Mouse (Mus musculus) thymus, adult 2 months (tissue): ENCODE data around the gene Faap20.

Source experiments
- CTCF ChIP-seq: fragments of 200-500 bp; IDR thresholded peaks from 2 replicates; pipeline ENCODE4 v1.5.1; 2012; ENCODE audit warnings: mild to moderate bottlenecking, control low read depth, low read length, moderate library complexity, borderline replicate concordance; ENCODE audit not compliant: control insufficient read depth, poor library complexity, insufficient read depth; ENCODE audit errors: extremely low read depth
- POLR2A ChIP-seq: fragments of 200-500 bp; IDR thresholded peaks from 2 replicates; pipeline ENCODE4 v1.6.1; 2012; ENCODE audit warnings: mild to moderate bottlenecking, low read length, control low read depth, moderate library complexity; ENCODE audit not compliant: control insufficient read depth, poor library complexity, insufficient read depth; ENCODE audit errors: extremely low read depth

- no peak for TF ChIP-seq POLR2A
- TF ChIP-seq CTCF: no peak
Observed at GRCm38 (mm10) chr4:155246691-155247105, 2.9 kb upstream of the Faap20 start.
